In genomic region chr11:117101351-117101921, GRCm38 (mm10) we compare ENCODE assay signal across 8 mouse cellular contexts. TPM values are rescaled to one million over a fixed set of nuclear protein-coding genes. Genes with fewer than 3 reads are reported as not detected.
A peak's percentile ranks its signal among the peaks of the same experiment; 100 is the strongest.
DNase-seq lines count a peak whose midpoint lies in the region; ATAC-seq lines count a peak whose summit lies in the region.

No protein-coding gene starts in this region.

- H3K27ac ChIP-seq in hindbrain, embryonic 10.5 days = no peak overlapping the region; the same call in 1 of the 2 replicates

- H3K4me1 ChIP-seq in hindbrain, embryonic 10.5 days (replicated peaks) = peaks cover 57% of the 10 kb centered on the region

- 79% methylated on average over 8 of the region's 8 CpGs for WGBS in hindbrain, embryonic 10.5 days

- H3K36me3 ChIP-seq in hindbrain, embryonic 10.5 days = no peaks in the 10 kb centered on the region

- no peak for ATAC-seq in activated CD4-positive, CD25-positive, alpha-beta regulatory T cell, adult 4 months

- intact Hi-C loops in heart, postnatal 25 days (cut with DNase I) = no loop called here

- no peak overlapping the region for H3K4me3 ChIP-seq in hindbrain, embryonic 10.5 days

- no peaks in the 10 kb centered on the region for H3K9me3 ChIP-seq in hindbrain, embryonic 10.5 days

- no peaks in the 10 kb centered on the region for H3K27me3 ChIP-seq in hindbrain, embryonic 10.5 days (ENCODE audit: insufficient read depth, poor library complexity, severe bottlenecking)

- peak; percentile 57 to 78 for DNase-seq in adrenal gland, adult (ENCODE audit: inconsistent age in 2 of 2, low spot score in 1 of 2)
- DNase-seq in adrenal gland, postnatal 10 days = no peak
- peak; percentile 82 for DNase-seq in brain, adult 2 months (ENCODE audit: low read depth, low spot score)
- DNase-seq in heart, postnatal 25 days (ENCODE audit: low spot score) = peak; percentile 70
- peak; percentile 78 for DNase-seq in lung, postnatal 25 days (ENCODE audit: low spot score)
- no peak for DNase-seq in thymus, adult 18-20 months
- DNase-seq in hindbrain, embryonic 10.5 days (ENCODE audit: low spot score) = no peak

RNA-seq across cellular contexts. Expression of gene Sec14l1, which starts 13.5 kb away (rescaled TPM):
- 100 to 1,000 TPM; 101 to 113 TPM for total RNA-seq in adrenal gland, postnatal 10 days (2021)
- total RNA-seq in heart, postnatal 25 days (2021) = 10 to 100 TPM; 71.7 to 74.1 TPM
- polyA plus RNA-seq in activated CD4-positive, CD25-positive, alpha-beta regulatory T cell, adult 4 months (2017; shearing (Covaris generic)) = 10 to 100 TPM; 13.9 to 22.7 TPM
- polyA plus RNA-seq in hindbrain, embryonic 10.5 days (2016; fragmentation: Nextera tagmentation; extraction: Ambion mirVana) = 57.0 and 58.2 TPM in 2 replicates

Comparison
In these comparisons a context has a peak if more than half of its experiments do, and no peak if none do; other contexts are left out.
1. DNase-seq: peak in adrenal gland, adult (2 of 2), brain, adult 2 months (single experiment), heart, postnatal 25 days (single experiment) and lung, postnatal 25 days (single experiment); none in adrenal gland, postnatal 10 days (single experiment), thymus, adult 18-20 months (0 of 2) and hindbrain, embryonic 10.5 days (single experiment).